Mouse (Mus musculus): ENCODE data around the gene Arl13a. TPM values are rescaled to one million over a fixed set of nuclear protein-coding genes. Genes with fewer than 3 reads are reported as not detected.

The Arl13a gene
- not detected in 2 replicates for polyA plus RNA-seq (2012; rRNA removed)

GRCm38 (mm10) chrX:134187201-134187600, at the start of gene Arl13a:
Gene Arl13a (plus strand): TSS chrX:134187501.

GRCm38 (mm10) chrX:134162043-134162720, 25.1 kb upstream of the Arl13a start, which contains the start of gene Xkrx:
Gene Xkrx (minus strand): TSS chrX:134162076.

GRCm38 (mm10) chrX:134221856-134222255, 34.6 kb downstream of the Arl13a start, which contains the start of gene Nox1:
Gene Nox1 (minus strand): TSS chrX:134221956.

Other genes starting within 250 kb of the Arl13a start
- 0.60 and 0.79 TPM in 2 replicates for gene Sytl4, start 205.7 kb upstream of the Arl13a start, polyA plus RNA-seq (2012; rRNA removed)
- gene Cstf2, start 128.3 kb upstream of the Arl13a start, polyA plus RNA-seq (2012; rRNA removed), result 90.9 and 93.8 TPM in 2 replicates
- 0.95 TPM in 2 replicates for gene Xkrx, start 25.4 kb upstream of the Arl13a start, polyA plus RNA-seq (2012; rRNA removed)
- 0.04 and 0.09 TPM in 2 replicates for gene Nox1, start 34.5 kb downstream of the Arl13a start, polyA plus RNA-seq (2012; rRNA removed)
- gene Trmt2b, start 89.5 kb downstream of the Arl13a start, polyA plus RNA-seq (2012; rRNA removed), result 4.4 and 4.7 TPM in 2 replicates
- gene Tmem35a, start 107.7 kb downstream of the Arl13a start, polyA plus RNA-seq (2012; rRNA removed), result 83.4 and 102 TPM in 2 replicates
- 3.4 and 4.7 TPM in 2 replicates for gene Cenpi, start 120.6 kb downstream of the Arl13a start, polyA plus RNA-seq (2012; rRNA removed)
- 33.9 and 38.0 TPM in 2 replicates for gene Drp2, start 217.1 kb downstream of the Arl13a start, polyA plus RNA-seq (2012; rRNA removed)

All from central nervous system, embryonic 18 days (tissue).